In genomic region chr9:65363684-65364083, GRCm38 (mm10) we compare ENCODE assay signal across 28 mouse cellular contexts. TPM values are rescaled to one million over a fixed set of nuclear protein-coding genes. Genes with fewer than 3 reads are reported as not detected.
A peak's percentile ranks its signal among the peaks of the same experiment; 100 is the strongest.
DNase-seq lines count a peak whose midpoint lies in the region; ATAC-seq and TF ChIP-seq lines count a peak whose summit lies in the region.
"Had no signal": no experiment of that assay in that cellular context is flagged by ENCODE, and none has a peak within 500 bp of the region (broad histone marks: within the 10 kb centered on the region; RNA-seq: fewer than 3 reads in every experiment).

No protein-coding gene starts in this region.

- H3K4me2 ChIP-seq in heart, postnatal 0 days (ENCODE audit: low read depth, low read length): no peak overlapping the region
- no peak overlapping the region for H3K4me2 ChIP-seq in hindbrain, embryonic 13.5 days
- H3K4me2 ChIP-seq: embryonic facial prominence, embryonic 12.5 days; midbrain, embryonic 13.5 days; neural tube, embryonic 13.5 days had no signal

- H3K27me3 ChIP-seq in heart, embryonic 10.5 days (ENCODE audit: insufficient read depth, poor library complexity, severe bottlenecking): no peaks in the 10 kb centered on the region
- no peaks in the 10 kb centered on the region for H3K27me3 ChIP-seq in heart, postnatal 0 days (ENCODE audit: control insufficient read depth, insufficient read depth, low read length)
- H3K27me3 ChIP-seq in hindbrain, embryonic 13.5 days: no peaks in the 10 kb centered on the region
- H3K27me3 ChIP-seq: CH12.LX; embryonic facial prominence, embryonic 12.5 days; midbrain, embryonic 13.5 days; neural tube, embryonic 13.5 days had no signal

- DNase-seq in heart, embryonic 10.5 days (ENCODE audit: low spot score): peak; percentile 76
- no peak for DNase-seq in heart, adult 9 months (ENCODE audit: low spot score in 2 of 2)
- DNase-seq in heart, postnatal 0 days (ENCODE audit: low spot score): peak; percentile 29
- DNase-seq in heart, adult 8-10 months (ENCODE audit: low spot score): no peak
- peak; percentile 46 for DNase-seq in embryo, embryonic 10.5 days (ENCODE audit: low spot score)
- DNase-seq in retina, embryonic 14.5 days (ENCODE audit: low spot score): peak; percentile 67
- DNase-seq: adrenal gland, postnatal 36 days; cerebellum, adult 18-20 months; cerebellum, postnatal 25 days; gastrocnemius, postnatal 10 days; kidney, adult 2 months; kidney, postnatal 36 days; liver, postnatal 0 days; lung, postnatal 10 days; thymus, postnatal 25 days had no signal

- H3K4me1 ChIP-seq in heart, embryonic 10.5 days: peaks cover 22% of the 10 kb centered on the region
- H3K4me1 ChIP-seq in heart, postnatal 0 days (ENCODE audit: control insufficient read depth, insufficient read depth): peaks cover 12% of the 10 kb centered on the region; the same call in 1 of the 2 replicates
- no peaks in the 10 kb centered on the region for H3K4me1 ChIP-seq in hindbrain, embryonic 13.5 days (replicated peaks)
- H3K4me1 ChIP-seq: embryonic facial prominence, embryonic 12.5 days; limb, embryonic 10.5 days had no signal

- no peak for TF ChIP-seq EP300 in heart, postnatal 0 days (IDR thresholded peaks at IDR 0.05; ENCODE audit: low read depth)

- no peaks in the 10 kb centered on the region for H3K9me3 ChIP-seq in heart, embryonic 10.5 days
- H3K9me3 ChIP-seq in heart, postnatal 0 days (replicated peaks; ENCODE audit: control insufficient read depth, low read length): no peaks in the 10 kb centered on the region
- H3K9me3 ChIP-seq in hindbrain, embryonic 13.5 days: no peaks in the 10 kb centered on the region
- H3K9me3 ChIP-seq: embryonic facial prominence, embryonic 12.5 days; limb, embryonic 10.5 days; midbrain, embryonic 13.5 days; neural tube, embryonic 13.5 days had no signal

- ATAC-seq in heart, postnatal 0 days (ENCODE audit: insufficient read depth, low read depth): peak; percentile 80
- ATAC-seq in hindbrain, embryonic 13.5 days (ENCODE audit: low FRiP score): no peak
- ATAC-seq: forebrain, embryonic 14.5 days; hindbrain, postnatal 0 days; liver, postnatal 0 days; midbrain, embryonic 13.5 days had no signal

- no peak overlapping the region for H3K4me3 ChIP-seq in heart, embryonic 10.5 days
- H3K4me3 ChIP-seq in heart, postnatal 0 days (ENCODE audit: low read depth, low read length): no peak overlapping the region
- H3K4me3 ChIP-seq in hindbrain, embryonic 13.5 days: no peak overlapping the region
- H3K4me3 ChIP-seq: embryonic facial prominence, embryonic 12.5 days; limb, embryonic 10.5 days; midbrain, embryonic 13.5 days; neural tube, embryonic 13.5 days had no signal

- 47% methylated on average over 9 of the region's 9 CpGs for WGBS in heart, embryonic 10.5 days
- WGBS in heart, postnatal 0 days: 38% methylated on average over 9 of the region's 9 CpGs
- 52% methylated on average over 9 of the region's 9 CpGs for WGBS in hindbrain, embryonic 13.5 days

- no peak overlapping the region for H3K9ac ChIP-seq in heart, postnatal 0 days (replicated peaks; ENCODE audit: low read depth, low read length)
- H3K9ac ChIP-seq in hindbrain, embryonic 13.5 days: no peak overlapping the region
- H3K9ac ChIP-seq: embryonic facial prominence, embryonic 12.5 days; liver, postnatal 0 days; midbrain, embryonic 13.5 days; neural tube, embryonic 13.5 days had no signal

- TF ChIP-seq CTCF in heart, postnatal 0 days (IDR thresholded peaks at IDR 0.05; ENCODE audit: low read depth): no peak

- no peak overlapping the region for H3K27ac ChIP-seq in heart, embryonic 10.5 days
- no peak overlapping the region for H3K27ac ChIP-seq in heart, postnatal 0 days (ENCODE audit: low read depth)
- H3K27ac ChIP-seq in hindbrain, embryonic 13.5 days: no peak overlapping the region
- H3K27ac ChIP-seq: embryonic facial prominence, embryonic 12.5 days; hindbrain, postnatal 0 days; limb, embryonic 10.5 days; midbrain, embryonic 13.5 days; neural tube, embryonic 13.5 days; stomach, postnatal 0 days had no signal

- peaks cover 47% of the 10 kb centered on the region for H3K36me3 ChIP-seq in heart, embryonic 10.5 days
- peaks cover 34% of the 10 kb centered on the region for H3K36me3 ChIP-seq in heart, postnatal 0 days (replicated peaks; ENCODE audit: control insufficient read depth, insufficient read depth, low read length)
- peaks cover 52% of the 10 kb centered on the region for H3K36me3 ChIP-seq in hindbrain, embryonic 13.5 days

RNA-seq across cellular contexts. Expression of gene Ubap1l, which starts 2.8 kb away (rescaled TPM):
- 0.27 and 0.38 TPM in 2 replicates for polyA plus RNA-seq in heart, embryonic 10.5 days (2016; fragmentation: Nextera tagmentation; extraction: Ambion mirVana)
- total RNA-seq in heart, postnatal 0 days (2014; rRNA removed; ENCODE audit: low replicate concordance): not detected in 2 replicates
- 0.11 and 0.21 TPM in 2 replicates for polyA plus RNA-seq in heart, postnatal 0 days (2015; fragmentation: Nextera tagmentation; extraction: Ambion mirVana)
- under 1 TPM in 2 of 4 experiments, not detected in 2; 0.27 to 0.40 TPM for total RNA-seq in heart, adult 8-10 months (2022)
- 2.0 and 2.3 TPM in 2 replicates for polyA plus RNA-seq in hindbrain, embryonic 13.5 days (2015; fragmentation: Nextera tagmentation; extraction: Ambion mirVana)
- total RNA-seq: hematopoietic stem cell, adult 5-6 weeks; megakaryocyte progenitor cell, adult 5-6 weeks; MEL had no signal
- polyA plus RNA-seq: liver, postnatal 0 days; stomach, postnatal 0 days had no signal

RNA-seq across cellular contexts. Expression of gene Pdcd7, which starts 17.8 kb away (rescaled TPM):
- polyA plus RNA-seq in heart, embryonic 10.5 days (2016; fragmentation: Nextera tagmentation; extraction: Ambion mirVana): 5.6 and 7.8 TPM in 2 replicates
- 9.4 and 10.6 TPM in 2 replicates for total RNA-seq in heart, postnatal 0 days (2014; rRNA removed; ENCODE audit: low replicate concordance)
- polyA plus RNA-seq in heart, postnatal 0 days (2015; fragmentation: Nextera tagmentation; extraction: Ambion mirVana): 4.7 and 5.9 TPM in 2 replicates
- total RNA-seq in heart, adult 8-10 months (2022): 10 to 100 TPM; 13.3 to 16.8 (median 16.0) TPM
- polyA plus RNA-seq in hindbrain, embryonic 13.5 days (2015; fragmentation: Nextera tagmentation; extraction: Ambion mirVana): 8.2 and 8.7 TPM in 2 replicates

RNA-seq across cellular contexts. Expression of gene Kbtbd13, which starts 27.8 kb away (rescaled TPM):
- 1.4 and 2.1 TPM in 2 replicates for polyA plus RNA-seq in heart, embryonic 10.5 days (2016; fragmentation: Nextera tagmentation; extraction: Ambion mirVana)
- total RNA-seq in heart, postnatal 0 days (2014; rRNA removed; ENCODE audit: low replicate concordance): 1.1 and 1.2 TPM in 2 replicates
- 0.63 and 0.77 TPM in 2 replicates for polyA plus RNA-seq in heart, postnatal 0 days (2015; fragmentation: Nextera tagmentation; extraction: Ambion mirVana)
- total RNA-seq in heart, adult 8-10 months (2022): 1 to 10 TPM; 2.4 to 3.6 (median 3.1) TPM
- polyA plus RNA-seq in hindbrain, embryonic 13.5 days (2015; fragmentation: Nextera tagmentation; extraction: Ambion mirVana): 0.65 and 0.79 TPM in 2 replicates
- total RNA-seq: CH12.LX, MEL had no signal

RNA-seq across cellular contexts. Expression of gene Rasl12, which starts 34.6 kb away (rescaled TPM):
- polyA plus RNA-seq in heart, embryonic 10.5 days (2016; fragmentation: Nextera tagmentation; extraction: Ambion mirVana): 1.9 and 3.9 TPM in 2 replicates
- 1.8 and 8.5 TPM in 2 replicates for total RNA-seq in heart, postnatal 0 days (2014; rRNA removed; ENCODE audit: low replicate concordance)
- polyA plus RNA-seq in heart, postnatal 0 days (2015; fragmentation: Nextera tagmentation; extraction: Ambion mirVana): 7.5 and 7.9 TPM in 2 replicates
- total RNA-seq in heart, adult 8-10 months (2022): 1 to 10 TPM; 5.5 to 8.0 (median 6.0) TPM
- polyA plus RNA-seq in hindbrain, embryonic 13.5 days (2015; fragmentation: Nextera tagmentation; extraction: Ambion mirVana): 7.1 and 7.9 TPM in 2 replicates
- total RNA-seq: megakaryocyte progenitor cell, adult 5-6 weeks had no signal

RNA-seq across cellular contexts. Expression of gene Slc51b, which starts 59.1 kb away (rescaled TPM):
- not detected in 2 replicates for polyA plus RNA-seq in heart, embryonic 10.5 days (2016; fragmentation: Nextera tagmentation; extraction: Ambion mirVana)
- total RNA-seq in heart, postnatal 0 days (2014; rRNA removed; ENCODE audit: low replicate concordance): not detected in 2 replicates
- polyA plus RNA-seq in heart, postnatal 0 days (2015; fragmentation: Nextera tagmentation; extraction: Ambion mirVana): not detected in 2 replicates
- total RNA-seq in heart, adult 8-10 months (2022): not detected
- polyA plus RNA-seq in hindbrain, embryonic 13.5 days (2015; fragmentation: Nextera tagmentation; extraction: Ambion mirVana): not detected in 2 replicates
- total RNA-seq: adrenal gland, postnatal 36 days; CH12.LX; gastrocnemius, postnatal 10 days; hematopoietic stem cell, adult 5-6 weeks; hindbrain, postnatal 0 days; left cerebral cortex, adult 18-20 months; megakaryocyte progenitor cell, adult 5-6 weeks; MEL had no signal
- polyA plus RNA-seq: embryonic facial prominence, embryonic 12.5 days; forebrain, embryonic 14.5 days; hindbrain, postnatal 0 days; limb, embryonic 10.5 days; midbrain, embryonic 13.5 days; neural tube, embryonic 13.5 days; stomach, postnatal 0 days had no signal

Comparison
In these comparisons a context has a peak if more than half of its experiments do, and no peak if none do; other contexts are left out.
1. DNase-seq: peak in heart, embryonic 10.5 days (single experiment), heart, postnatal 0 days (single experiment), embryo, embryonic 10.5 days (single experiment) and retina, embryonic 14.5 days (single experiment); none in heart, adult 9 months (0 of 2) and heart, adult 8-10 months (single experiment).